ENCODE assay signal across 11 mouse cellular contexts in the genomic region with DNA sequence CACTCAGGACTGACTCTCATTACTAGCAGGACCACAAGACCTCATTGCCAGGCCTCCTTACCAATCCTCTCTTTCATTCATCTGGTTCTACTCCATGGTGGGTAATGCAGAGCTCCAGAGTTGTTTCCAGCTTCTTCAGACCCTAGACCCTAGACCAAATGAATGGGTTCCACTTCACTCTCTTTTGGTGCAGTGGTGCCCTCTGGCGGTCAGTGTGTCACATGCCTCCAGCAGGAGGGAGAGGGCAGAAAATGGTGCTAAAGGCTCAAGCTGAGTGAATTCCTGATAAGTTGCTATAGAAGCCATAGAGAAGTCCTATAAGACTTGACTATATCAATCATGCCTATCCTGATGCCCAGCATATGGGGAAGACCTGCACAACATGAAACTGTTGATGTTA. TPM values are rescaled to one million over a fixed set of nuclear protein-coding genes. Genes with fewer than 3 reads are reported as not detected.
DNase-seq lines count a peak whose midpoint lies in the region; TF ChIP-seq lines count a peak whose summit lies in the region.
"Had no signal": no experiment of that assay in that cellular context is flagged by ENCODE, and none has a peak within 500 bp of the region (broad histone marks: within the 10 kb centered on the region; RNA-seq: fewer than 3 reads in every experiment).

No protein-coding gene starts in this region.

- no peaks in the 10 kb centered on the region for H3K36me3 ChIP-seq in small intestine, adult 2 months (ENCODE audit: control insufficient read depth, insufficient read depth, low read length)
- H3K36me3 ChIP-seq: embryonic facial prominence, embryonic 13.5 days had no signal

- H3K27ac ChIP-seq in small intestine, adult 2 months (ENCODE audit: insufficient read depth, low read depth, low read length) = no peak overlapping the region
- H3K27ac ChIP-seq: embryonic facial prominence, embryonic 13.5 days had no signal

- no peaks in the 10 kb centered on the region for H3K4me1 ChIP-seq in small intestine, adult 2 months (ENCODE audit: control insufficient read depth, insufficient read depth, insufficient read length, low read length)
- H3K4me1 ChIP-seq: embryonic facial prominence, embryonic 13.5 days had no signal

- no peaks in the 10 kb centered on the region for H3K27me3 ChIP-seq in small intestine, adult 2 months (ENCODE audit: control insufficient read depth, insufficient read depth, low read length)
- H3K27me3 ChIP-seq: embryonic facial prominence, embryonic 13.5 days had no signal

- no peak overlapping the region for H3K4me3 ChIP-seq in small intestine, adult 2 months (ENCODE audit: low read depth, low read length)
- H3K4me3 ChIP-seq: embryonic facial prominence, embryonic 13.5 days had no signal

- no peak for TF ChIP-seq POLR2A in small intestine, adult 2 months (IDR thresholded peaks at IDR 0.05; ENCODE audit: low read depth, low read length)

- 6% methylated on average over 1 of the region's 1 CpGs for WGBS in small intestine, adult 2 months

- peak; percentile 48; the same call in 1 of the 2 replicates for TF ChIP-seq CTCF in small intestine, adult 2 months (IDR thresholded peaks at IDR 0.05; ENCODE audit: extremely low read depth, insufficient read length, insufficient replicate concordance, low read depth, low read length)

- intact Hi-C loops in gastrocnemius, postnatal 14 days (cut with DNase I; ENCODE audit: low total_unique reads) = no loop called here
- intact Hi-C loops in gastrocnemius, postnatal 36 days (cut with DNase I) = no loop called here

- DNase-seq in gastrocnemius, postnatal 14 days = peak; percentile 20
- no peak for DNase-seq in gastrocnemius, adult 8-10 months (ENCODE audit: low spot score in 2 of 2)
- peak; percentile 13 for DNase-seq in ovary, postnatal 10 days (ENCODE audit: low spot score)
- DNase-seq in ovary, adult 18-20 months (ENCODE audit: low spot score) = no peak
- DNase-seq in adrenal gland, postnatal 14 days = peak; percentile 77
- peak; percentile 42 to 51 for DNase-seq in kidney, postnatal 25 days
- DNase-seq in gastrocnemius, postnatal 36 days = no peak

RNA-seq across cellular contexts. Expression of a gene that starts 39.6 kb away (rescaled TPM):
- total RNA-seq in gastrocnemius, postnatal 14 days (2021) = 1 to 10 TPM; 1.8 to 3.1 TPM
- total RNA-seq in gastrocnemius, adult 8-10 months (2022) = not detected
- total RNA-seq in adrenal gland, postnatal 14 days (2021) = not detected in 2 replicates
- 0.18 TPM in 1 of 2 replicates, not detected in the other for polyA plus RNA-seq in small intestine, adult 2 months (2012; rRNA removed)
- total RNA-seq in gastrocnemius, postnatal 36 days (2021) = under 1 TPM; 0.36 to 0.44 TPM
- total RNA-seq: layer of hippocampus, postnatal 25 days; neutrophil, adult 5-6 weeks had no signal

Comparison
In these comparisons a context has a peak if more than half of its experiments do, and no peak if none do; other contexts are left out.
1. DNase-seq: peak in gastrocnemius, postnatal 14 days (single experiment), ovary, postnatal 10 days (single experiment), adrenal gland, postnatal 14 days (single experiment) and kidney, postnatal 25 days (2 of 2); none in gastrocnemius, adult 8-10 months (0 of 2), ovary, adult 18-20 months (single experiment) and gastrocnemius, postnatal 36 days (0 of 2).